Mouse (Mus musculus) ES-Bruce4 (cell line): Measurements from ENCODE around the gene Mrpl54. TPM values are rescaled to one million over a fixed set of nuclear protein-coding genes. Genes with fewer than 3 reads are reported as not detected.
A peak's percentile ranks its signal among the peaks of the same experiment; 100 is the strongest.

Experiments used
- H3K27ac ChIP-seq: 2 replicates; pipeline ENCODE4 v1.5.1; 2012; ENCODE audit warnings: low read length, inconsistent platforms; ENCODE audit not compliant: insufficient read depth
- H3K27me3 ChIP-seq: 2 replicates; pipeline ENCODE4 v1.6.1; 2012; ENCODE audit warnings: mild to moderate bottlenecking, low read length, inconsistent platforms; ENCODE audit not compliant: control insufficient read depth, poor library complexity, insufficient read depth, severe bottlenecking
- H3K36me3 ChIP-seq: 2 replicates; pipeline ENCODE4 v1.6.1; 2012; ENCODE audit warnings: inconsistent platforms, mild to moderate bottlenecking, low read length, moderate library complexity; ENCODE audit not compliant: control insufficient read depth, poor library complexity, insufficient read depth, severe bottlenecking
- H3K4me1 ChIP-seq: one replicate; pipeline ENCODE4 v1.8.1; 2011; ENCODE audit warnings: low read length; ENCODE audit not compliant: control insufficient read depth, insufficient read depth
- H3K4me3 ChIP-seq: 2 replicates; pipeline ENCODE4 v1.5.1; 2011; ENCODE audit warnings: low read depth, mild to moderate bottlenecking, low read length
- H3K9ac ChIP-seq: 2 replicates; pipeline ENCODE4 v1.6.1; 2012; ENCODE audit warnings: low read depth, mild to moderate bottlenecking, inconsistent platforms; ENCODE audit not compliant: poor library complexity, severe bottlenecking
- H3K9me3 ChIP-seq: replicated peaks from 2 replicates; pipeline ENCODE4 v1.6.1; 2012; ENCODE audit warnings: mild to moderate bottlenecking, low read length, inconsistent platforms; ENCODE audit not compliant: control insufficient read depth, poor library complexity, insufficient read depth, severe bottlenecking
- CTCF ChIP-seq: IDR thresholded peaks from one replicate; pipeline ENCODE4 v1.8.1; 2011; ENCODE audit warnings: low read depth, low read length
- EP300 ChIP-seq: IDR thresholded peaks from 2 replicates; pipeline ENCODE4 v1.6.1; 2011; ENCODE audit warnings: low read depth, low read length; ENCODE audit not compliant: insufficient read depth
- POLR2A ChIP-seq: IDR thresholded peaks from one replicate; pipeline ENCODE4 v1.8.1; 2011; ENCODE audit warnings: low read length; ENCODE audit not compliant: insufficient read depth
- polyA plus RNA-seq: library from polyadenylated mRNA; stranded (reverse); fragments of >200 nt; gene quantifications from 2 replicates; pipeline ENCODE4 v1.2.4, GENCODE M21; 2011; ENCODE audit warnings: low read depth; ENCODE audit not compliant: missing spikeins, insufficient read depth, insufficient read length

The Mrpl54 gene
- polyA plus RNA-seq, 1 experiment, result 52.2 TPM

DNA sequence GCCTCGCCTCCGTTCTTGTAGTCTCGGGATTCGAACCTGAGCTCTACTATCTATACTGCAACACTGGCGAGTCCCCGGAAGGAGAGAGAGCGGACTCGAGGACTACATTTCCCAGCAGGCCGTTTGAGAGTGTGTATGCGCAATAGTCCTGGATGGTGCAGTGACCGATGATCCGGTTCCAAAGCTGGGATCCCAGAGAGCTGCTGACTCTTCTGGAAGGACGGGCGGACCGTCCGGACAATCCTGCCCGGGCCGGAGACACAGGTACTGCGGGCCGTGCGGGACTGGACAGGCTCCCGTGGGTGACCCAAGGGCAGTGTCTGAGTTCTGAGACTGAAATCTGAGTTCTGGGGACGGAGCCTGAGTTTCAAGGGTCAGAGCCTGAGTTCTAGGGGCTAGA is 1.3 kb upstream of the Mrpl54 start:
- 0 out of 2 replicates have a peak, but pooled peaks cover 5% of the 10 kb centered on the region for H3K36me3 ChIP-seq
- peak overlapping the region; percentile 98 for H3K4me3 ChIP-seq

GRCm38 (mm10) chr10:81265540-81265939 is 1.2 kb downstream of the Mrpl54 start:
- H3K4me3 ChIP-seq, result 0 out of 2 replicates have a peak overlapping the region, but pooled peaks have one; percentile 11
- H3K4me1 ChIP-seq, result peaks cover 4% of the 10 kb centered on the region
- H3K27me3 ChIP-seq, result no peaks in the 10 kb centered on the region
- H3K27ac ChIP-seq, result no peak overlapping the region
- H3K9ac ChIP-seq, result no peak overlapping the region
- 0 out of 2 replicates have a peak, but pooled peaks cover 2% of the 10 kb centered on the region for H3K36me3 ChIP-seq
- TF ChIP-seq POLR2A (no peak), CTCF (no peak), EP300 (no peak)
- no peaks in the 10 kb centered on the region for H3K9me3 ChIP-seq

More for the DNA sequence above, 1.3 kb upstream of the Mrpl54 start:
- Histone ChIP-seq H3K9me3 (no peaks in the 10 kb centered on the region), H3K9ac (peak overlapping the region; percentile 86), H3K27ac (no peak overlapping the region), H3K4me1 (no peaks in the 10 kb centered on the region), H3K27me3 (no peaks in the 10 kb centered on the region)
- peak; percentile 45 for TF ChIP-seq POLR2A
- TF ChIP-seq EP300, result no peak

- no peak overlapping the region for H3K27ac ChIP-seq
- H3K4me1 ChIP-seq, result peaks cover 4% of the 10 kb centered on the region
- no peaks in the 10 kb centered on the region for H3K27me3 ChIP-seq
- H3K36me3 ChIP-seq, result 0 out of 2 replicates have a peak, but pooled peaks cover 2% of the 10 kb centered on the region
- H3K9me3 ChIP-seq, result no peaks in the 10 kb centered on the region
- TF ChIP-seq CTCF (no peak), POLR2A (no peak)
- no peak overlapping the region for H3K4me3 ChIP-seq
- H3K9ac ChIP-seq, result no peak overlapping the region
These were observed 5.7 kb downstream of the Mrpl54 start for GRCm38 (mm10) chr10:81261025-81261424.

- TF ChIP-seq POLR2A (no peak), CTCF (no peak), EP300 (no peak)
- peaks cover 4% of the 10 kb centered on the region for H3K4me1 ChIP-seq
- H3K27ac ChIP-seq, result no peak overlapping the region
- H3K9me3 ChIP-seq, result no peaks in the 10 kb centered on the region
- no peaks in the 10 kb centered on the region for H3K27me3 ChIP-seq
- H3K9ac ChIP-seq, result no peak overlapping the region
- H3K36me3 ChIP-seq, result no peaks in the 10 kb centered on the region
- H3K4me3 ChIP-seq, result no peak overlapping the region
These were observed 7.4 kb downstream of the Mrpl54 start for GRCm38 (mm10) chr10:81259225-81259884.

- Histone ChIP-seq H3K4me3 (peak overlapping the region; percentile 74), H3K27ac (no peak overlapping the region), H3K36me3 (no peaks in the 10 kb centered on the region), H3K4me1 (peaks cover 4% of the 10 kb centered on the region), H3K9ac (peak overlapping the region; percentile 36), H3K27me3 (no peaks in the 10 kb centered on the region), H3K9me3 (no peaks in the 10 kb centered on the region)
- TF ChIP-seq CTCF (no peak), POLR2A (no peak), EP300 (no peak)
These were observed 9.3 kb downstream of the Mrpl54 start for GRCm38 (mm10) chr10:81257158-81258039.

DNA sequence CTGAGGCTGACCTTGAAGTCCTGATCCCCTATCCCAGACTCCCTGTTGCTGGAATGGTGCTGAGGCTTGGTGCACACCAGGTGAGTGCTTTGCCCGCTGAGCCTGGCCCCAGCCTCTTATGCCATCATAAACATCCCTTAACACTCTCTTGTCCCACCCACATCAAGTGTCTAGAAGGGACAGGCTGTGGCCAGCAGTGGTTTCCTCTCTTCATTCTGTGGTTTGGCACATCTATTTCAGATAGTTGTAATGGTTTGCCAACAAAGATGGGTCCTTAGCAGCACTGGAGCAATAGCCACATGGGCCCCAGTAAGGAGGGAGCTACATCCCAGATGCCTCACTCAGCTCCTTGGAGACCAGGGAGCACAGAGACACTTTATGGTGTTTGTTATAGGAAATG is 11.8 kb downstream of the Mrpl54 start:
- no peaks in the 10 kb centered on the region for H3K36me3 ChIP-seq
- no peaks in the 10 kb centered on the region for H3K9me3 ChIP-seq
- H3K27me3 ChIP-seq, result no peaks in the 10 kb centered on the region
- peaks cover 4% of the 10 kb centered on the region for H3K4me1 ChIP-seq
- H3K9ac ChIP-seq, result no peak overlapping the region
- H3K4me3 ChIP-seq, result no peak overlapping the region
- no peak overlapping the region for H3K27ac ChIP-seq
- TF ChIP-seq POLR2A (no peak), EP300 (no peak), CTCF (no peak)
